Mouse (Mus musculus): ENCODE measurements at regions not wholly inside any gene's neighbourhood (a gene's known extent, or its start where the extent isn't known, plus 50 kb on each side); places are given as distances from the start of the nearest gene placed in this dataset.

DNA sequence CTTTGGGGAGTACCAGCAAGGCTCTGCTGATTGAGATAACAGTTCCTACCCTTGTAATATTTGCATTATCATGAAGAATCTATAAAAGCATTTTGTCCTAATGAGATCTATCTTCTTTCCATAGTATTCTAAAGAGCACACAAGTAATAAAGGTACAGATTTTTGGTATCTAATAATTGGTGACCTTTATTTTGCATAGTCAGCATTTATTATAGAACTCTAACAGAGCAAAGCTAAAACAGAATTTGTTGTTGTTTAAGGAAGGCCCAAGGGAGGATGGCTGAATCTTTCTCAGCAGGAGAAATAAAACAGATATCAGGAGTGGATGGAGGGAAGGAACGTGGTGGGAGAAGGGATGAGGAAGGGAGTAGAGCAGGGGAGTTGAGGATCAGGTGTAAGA lies 160.8 kb upstream of the Usp38 start:
- TF ChIP-seq CTCF (conservative IDR thresholded peaks at IDR 0.05 in 1 of 2, IDR thresholded peaks at IDR 0.05 in 1 of 2; ENCODE audit: low read depth in 2 of 2, low read length in 2 of 2), result no peak
- no peak for TF ChIP-seq SMC3 (IDR thresholded peaks at IDR 0.05; ENCODE audit: low read depth, low read length)
- TF ChIP-seq MAX (IDR thresholded peaks at IDR 0.05; ENCODE audit: low read length), result no peak
- no peak for TF ChIP-seq USF1 (IDR thresholded peaks at IDR 0.05; ENCODE audit: low read depth, low read length)
- TF ChIP-seq ETS1 (conservative IDR thresholded peaks at IDR 0.05; ENCODE audit: low read depth, low read length), result no peak
- no peak for TF ChIP-seq TBP (conservative IDR thresholded peaks at IDR 0.05; ENCODE audit: low read depth, low read length)
- TF ChIP-seq EP300 (IDR thresholded peaks at IDR 0.05; ENCODE audit: low read length), result no peak
- no peak for TF ChIP-seq TCF12 (IDR thresholded peaks at IDR 0.05; ENCODE audit: low read depth, low read length)
- no peak for TF ChIP-seq RCOR1 (conservative IDR thresholded peaks at IDR 0.05; ENCODE audit: low read depth, low read length)
- TF ChIP-seq ZNF384 (IDR thresholded peaks at IDR 0.05; ENCODE audit: low read depth, low read length), result no peak
- no peak for TF ChIP-seq POLR2AphosphoS2 (IDR thresholded peaks at IDR 0.05; ENCODE audit: low read depth, low read length)
